Mouse (Mus musculus): ENCODE measurements at regions not wholly inside any gene's neighbourhood (a gene's known extent, or its start where the extent isn't known, plus 50 kb on each side); places are given as distances from the start of the nearest gene placed in this dataset.
A peak's percentile ranks its signal among the peaks of the same experiment; 100 is the strongest.

GRCm38 (mm10) chr10:99676557-99677098, 82.8 kb downstream of the Csl start:
- no peak for DNase-seq

- DNase-seq: no peak
These were observed 81.4 kb downstream of the Csl start for GRCm38 (mm10) chr10:99678096-99678495.

DNA sequence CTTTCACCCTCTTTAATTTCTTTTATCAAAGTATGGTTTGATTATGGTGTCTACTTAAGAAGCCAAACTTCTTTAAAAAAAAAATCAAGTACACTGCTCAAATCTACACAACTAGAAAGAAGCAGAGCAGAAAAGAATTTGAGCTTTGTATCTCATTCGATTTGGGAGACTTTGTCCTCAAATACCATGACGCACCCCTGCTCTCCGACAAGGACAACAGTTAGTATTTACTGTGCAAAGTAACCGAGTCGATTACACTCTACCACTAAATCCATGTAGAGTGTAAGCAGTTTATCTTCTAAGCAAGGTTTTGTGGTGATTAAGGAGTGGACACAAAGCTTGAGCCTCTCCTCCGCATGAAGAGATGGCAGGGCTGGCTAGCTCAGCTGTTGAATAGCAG, 79.6 kb downstream of the Csl start:
- DNase-seq: no peak

GRCm38 (mm10) chr10:99681932-99682331, 77.5 kb downstream of the Csl start:
- no peak for DNase-seq

- no peak for DNase-seq
These were observed 77.1 kb downstream of the Csl start for GRCm38 (mm10) chr10:99682350-99682749.

- no peak for DNase-seq
These were observed 76.1 kb downstream of the Csl start for GRCm38 (mm10) chr10:99683310-99683709.

DNA sequence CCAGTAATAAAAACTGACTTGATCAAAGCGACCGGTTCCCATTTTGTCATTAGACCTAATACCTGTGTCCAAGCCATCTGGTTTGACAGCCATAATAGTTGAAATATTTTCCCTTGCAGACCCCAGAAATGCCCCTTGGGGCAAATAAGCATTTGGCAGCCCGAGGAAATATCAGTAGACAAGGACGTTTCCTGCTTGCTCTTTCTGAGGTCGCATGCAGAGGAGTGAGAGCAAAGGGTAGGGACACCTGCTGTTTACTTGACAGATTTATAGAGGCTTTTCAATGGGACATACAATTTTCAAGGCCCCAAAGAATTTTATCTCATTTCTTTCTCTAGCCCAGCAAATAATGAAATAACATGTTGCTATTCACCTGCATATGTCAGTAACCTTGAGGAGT, 73.5 kb downstream of the Csl start:
- no peak for DNase-seq

- peak; percentile 21 for DNase-seq
These were observed 72.4 kb downstream of the Csl start for GRCm38 (mm10) chr10:99687011-99687410.

DNA sequence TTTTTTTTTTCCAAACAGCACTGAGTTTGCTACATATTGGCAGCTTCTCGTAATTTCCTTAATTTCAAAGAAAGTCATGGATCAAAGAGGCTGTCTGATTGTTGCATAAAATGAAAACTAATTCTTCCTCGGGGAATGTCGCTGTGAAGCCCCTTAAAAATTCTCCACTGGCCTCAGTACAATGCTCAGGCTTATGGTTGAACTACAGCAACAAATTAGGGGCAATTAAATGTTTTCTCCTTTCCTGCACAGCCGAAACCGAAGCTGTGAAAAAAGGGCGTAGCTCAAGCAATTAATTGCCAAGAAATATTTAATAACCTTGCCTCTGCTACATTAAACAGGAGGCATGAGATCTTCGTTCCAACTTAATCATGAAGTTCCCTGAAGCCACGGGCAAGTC, 61.8 kb downstream of the Csl start:
- no peak for DNase-seq

GRCm38 (mm10) chr10:99699498-99699897, 60.0 kb downstream of the Csl start:
- no peak for DNase-seq

GRCm38 (mm10) chr10:99700052-99700777, 59.2 kb downstream of the Csl start:
- no peak for DNase-seq
